Comparison of ENCODE assay signal across 9 mouse cellular contexts in the genomic region with DNA sequence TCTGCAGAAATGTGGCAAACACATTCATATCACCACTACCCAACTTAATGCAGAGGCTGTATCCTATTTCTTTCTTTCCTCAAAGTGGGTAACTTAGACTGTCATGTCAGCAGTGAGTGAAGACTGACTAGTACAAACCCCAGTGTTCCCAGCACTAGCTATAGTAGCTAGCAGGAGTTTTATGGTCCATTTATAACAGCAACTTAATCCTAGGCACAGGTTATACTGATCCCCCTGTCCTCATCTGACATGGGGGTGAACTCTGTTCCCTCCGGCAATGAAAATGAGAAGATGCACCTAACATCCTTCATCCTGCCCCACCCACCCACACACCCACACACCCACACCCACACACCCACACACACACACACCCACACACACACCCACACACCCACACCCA. TPM values are rescaled to one million over a fixed set of nuclear protein-coding genes. Genes with fewer than 3 reads are reported as not detected.
DNase-seq lines count a peak whose midpoint lies in the region; ATAC-seq and TF ChIP-seq lines count a peak whose summit lies in the region.
"Had no signal": no experiment of that assay in that cellular context is flagged by ENCODE, and none has a peak within 500 bp of the region (broad histone marks: within the 10 kb centered on the region; RNA-seq: fewer than 3 reads in every experiment).

No protein-coding gene starts in this region.

- peak overlapping the region; percentile 52; the same call in 1 of the 2 replicates for H3K27ac ChIP-seq in heart, postnatal 0 days (ENCODE audit: low read depth)
- peak overlapping the region; percentile 23 for H3K27ac ChIP-seq in liver, adult 2 months (replicated peaks; ENCODE audit: insufficient read depth, low read depth, low read length)
- no peak overlapping the region for H3K27ac ChIP-seq in liver, embryonic 11.5 days (ENCODE audit: low read depth, low read length)
- H3K27ac ChIP-seq in stomach, postnatal 0 days (replicated peaks): peak overlapping the region; percentile 61; the same call in 1 of the 2 replicates

- H3K4me3 ChIP-seq in heart, postnatal 0 days (ENCODE audit: low read depth, low read length): no peak overlapping the region
- H3K4me3 ChIP-seq in liver, adult 2 months (ENCODE audit: insufficient read depth, low read depth, low read length): no peak overlapping the region
- no peak overlapping the region for H3K4me3 ChIP-seq in liver, embryonic 11.5 days (ENCODE audit: low read depth, low read length)
- H3K4me3 ChIP-seq in stomach, postnatal 0 days (ENCODE audit: low read depth, low read length): no peak overlapping the region
- H3K4me3 ChIP-seq: heart, embryonic 15.5 days had no signal

- TF ChIP-seq EP300 in heart, postnatal 0 days (IDR thresholded peaks at IDR 0.05; ENCODE audit: low read depth): no peak
- no peak for TF ChIP-seq EP300 in stomach, postnatal 0 days (optimal IDR thresholded peaks at IDR 0.05)

- ATAC-seq in heart, postnatal 0 days (ENCODE audit: insufficient read depth, low read depth): no peak
- no peak for ATAC-seq in liver, embryonic 11.5 days (replicated peaks; ENCODE audit: low FRiP score)
- 0 out of 2 replicates have a peak, but pooled peaks have one; percentile 10 for ATAC-seq in erythroblast, adult 5-6 weeks (replicated peaks; ENCODE audit: low FRiP score, poor library complexity, severe bottlenecking)
- 0 out of 2 replicates have a peak, but pooled peaks have one; percentile 3 for ATAC-seq in stomach, postnatal 0 days (ENCODE audit: low FRiP score, low TSS enrichment)

- H3K4me1 ChIP-seq in heart, postnatal 0 days (ENCODE audit: control insufficient read depth, insufficient read depth): peaks cover 24% of the 10 kb centered on the region
- H3K4me1 ChIP-seq in liver, adult 2 months (ENCODE audit: control insufficient read depth, insufficient read depth, low read length): peaks cover 17% of the 10 kb centered on the region
- H3K4me1 ChIP-seq in liver, embryonic 11.5 days (replicated peaks; ENCODE audit: control insufficient read depth, insufficient read depth, low read length): peaks cover 36% of the 10 kb centered on the region
- H3K4me1 ChIP-seq in stomach, postnatal 0 days (replicated peaks; ENCODE audit: control insufficient read depth, insufficient read depth): peaks cover 8% of the 10 kb centered on the region; the same call in 1 of the 2 replicates

- H3K27me3 ChIP-seq in heart, postnatal 0 days (ENCODE audit: control insufficient read depth, insufficient read depth, low read length): no peaks in the 10 kb centered on the region
- no peaks in the 10 kb centered on the region for H3K27me3 ChIP-seq in liver, adult 2 months (ENCODE audit: control insufficient read depth, insufficient read depth, low read length)
- no peaks in the 10 kb centered on the region for H3K27me3 ChIP-seq in liver, embryonic 11.5 days (replicated peaks; ENCODE audit: control insufficient read depth, insufficient read depth, low read length)
- no peaks in the 10 kb centered on the region for H3K27me3 ChIP-seq in stomach, postnatal 0 days (ENCODE audit: control insufficient read depth, insufficient read depth, low read length)
- H3K27me3 ChIP-seq: heart, embryonic 15.5 days had no signal

- peaks cover 56% of the 10 kb centered on the region for H3K79me2 ChIP-seq in liver, adult 2 months (ENCODE audit: control insufficient read depth, insufficient read depth, low read length)

- no peak for DNase-seq in heart, postnatal 0 days (ENCODE audit: low spot score)
- DNase-seq in heart, postnatal 25 days (ENCODE audit: low spot score): no peak
- no peak for DNase-seq in liver, adult 2 months (ENCODE audit: extremely low read depth, low read depth, low spot score)
- DNase-seq in liver, embryonic 11.5 days (ENCODE audit: low spot score): no peak
- DNase-seq in stomach, postnatal 0 days (ENCODE audit: low spot score): no peak
- no peak for DNase-seq in cerebellum, postnatal 10 days

- WGBS in heart, postnatal 0 days: 71% methylated on average over 1 of the region's 1 CpGs
- 53% methylated on average over 1 of the region's 1 CpGs for WGBS in liver, adult 2 months
- WGBS in liver, embryonic 11.5 days: 70% methylated on average over 1 of the region's 1 CpGs
- WGBS in stomach, postnatal 0 days: 60% methylated on average over 1 of the region's 1 CpGs

- no peak overlapping the region for H3K4me2 ChIP-seq in heart, postnatal 0 days (ENCODE audit: low read depth, low read length)
- H3K4me2 ChIP-seq in liver, embryonic 11.5 days: no peak overlapping the region
- no peak overlapping the region for H3K4me2 ChIP-seq in stomach, postnatal 0 days (replicated peaks; ENCODE audit: low read depth)
- H3K4me2 ChIP-seq: heart, embryonic 15.5 days; lung, embryonic 14.5 days had no signal

- no peak for TF ChIP-seq POLR2A in liver, adult 2 months (IDR thresholded peaks at IDR 0.05; ENCODE audit: extremely low read depth, insufficient read depth, low read length)

- no peak overlapping the region for H3K9ac ChIP-seq in heart, postnatal 0 days (replicated peaks; ENCODE audit: low read depth, low read length)
- no peak overlapping the region for H3K9ac ChIP-seq in liver, adult 2 months (ENCODE audit: low read depth, low read length)
- H3K9ac ChIP-seq in liver, embryonic 11.5 days (ENCODE audit: low read depth, low read length): no peak overlapping the region
- H3K9ac ChIP-seq in stomach, postnatal 0 days (ENCODE audit: low read length): no peak overlapping the region
- H3K9ac ChIP-seq: heart, embryonic 15.5 days; lung, embryonic 14.5 days had no signal

- TF ChIP-seq CTCF in heart, postnatal 0 days (IDR thresholded peaks at IDR 0.05; ENCODE audit: low read depth): no peak
- TF ChIP-seq CTCF in liver, adult 2 months (IDR thresholded peaks at IDR 0.05; ENCODE audit: low read depth, low read length): no peak
- no peak for TF ChIP-seq CTCF in stomach, postnatal 0 days (IDR thresholded peaks at IDR 0.05; ENCODE audit: low read depth)

- no peaks in the 10 kb centered on the region for H3K36me3 ChIP-seq in heart, postnatal 0 days (replicated peaks; ENCODE audit: control insufficient read depth, insufficient read depth, low read length)
- no peaks in the 10 kb centered on the region for H3K36me3 ChIP-seq in liver, adult 2 months (ENCODE audit: control insufficient read depth, insufficient read depth, low read length)
- H3K36me3 ChIP-seq in liver, embryonic 11.5 days (ENCODE audit: control insufficient read depth, insufficient read depth, low read length): no peaks in the 10 kb centered on the region
- no peaks in the 10 kb centered on the region for H3K36me3 ChIP-seq in stomach, postnatal 0 days (ENCODE audit: control insufficient read depth, insufficient read depth, low read length)
- H3K36me3 ChIP-seq: heart, embryonic 15.5 days had no signal

- H3K9me3 ChIP-seq in heart, postnatal 0 days (replicated peaks; ENCODE audit: control insufficient read depth, low read length): no peaks in the 10 kb centered on the region
- no peaks in the 10 kb centered on the region for H3K9me3 ChIP-seq in liver, embryonic 11.5 days (ENCODE audit: control insufficient read depth, low read length)
- no peaks in the 10 kb centered on the region for H3K9me3 ChIP-seq in stomach, postnatal 0 days (ENCODE audit: control insufficient read depth, low read length)
- H3K9me3 ChIP-seq: heart, embryonic 15.5 days had no signal

- intact Hi-C loops in heart, postnatal 25 days (cut with DNase I): loop anchor here (2.0 kb wide), 1 partner anchor 56 kb away; no protein-coding TSS in a partner anchor

RNA-seq across cellular contexts. Expression of a gene that starts 30.3 kb away (rescaled TPM):
- total RNA-seq in heart, postnatal 0 days (2014; rRNA removed; ENCODE audit: low replicate concordance): 37.4 and 44.2 TPM in 2 replicates
- 55.1 and 63.4 TPM in 2 replicates for polyA plus RNA-seq in heart, postnatal 0 days (2015; fragmentation: Nextera tagmentation; extraction: Ambion mirVana)
- total RNA-seq in heart, postnatal 25 days (2021): 10 to 100 TPM; 82.4 to 86.7 TPM
- total RNA-seq in liver, adult 2 months (2014; rRNA removed): 67.0 and 67.1 TPM in 2 replicates
- polyA plus RNA-seq in liver, adult 2 months (2012; rRNA removed): 19.2 and 21.7 TPM in 2 replicates
- 80.0 and 83.0 TPM in 2 replicates for polyA plus RNA-seq in liver, embryonic 11.5 days (2014; fragmentation: Nextera tagmentation; extraction: Ambion mirVana)
- 84.9 and 102 TPM in 2 replicates for total RNA-seq in erythroblast, adult 5-6 weeks (2015; ENCODE audit: low replicate concordance)
- total RNA-seq in erythroblast, adult 5-6 weeks (2017; ENCODE audit: low replicate concordance): 85.2 and 101 TPM in 2 replicates
- 34.1 and 34.3 TPM in 2 replicates for polyA plus RNA-seq in stomach, postnatal 0 days (2015; fragmentation: Nextera tagmentation; extraction: Ambion mirVana)

Comparison
In these comparisons a context has a peak if more than half of its experiments do, and no peak if none do; other contexts are left out.
1. ATAC-seq: peak in erythroblast, adult 5-6 weeks (single experiment) and stomach, postnatal 0 days (single experiment); none in heart, postnatal 0 days (single experiment) and liver, embryonic 11.5 days (single experiment).